Mouse (Mus musculus): ENCODE measurements around the gene Wwtr1.
A peak's percentile ranks its signal among the peaks of the same experiment; 100 is the strongest.

Gene Wwtr1

GRCm38 (mm10) chr3:57516146-57516545 is 59.6 kb downstream of the Wwtr1 start:
- no peak for DNase-seq (ENCODE audit: low read depth, low spot score)

DNA sequence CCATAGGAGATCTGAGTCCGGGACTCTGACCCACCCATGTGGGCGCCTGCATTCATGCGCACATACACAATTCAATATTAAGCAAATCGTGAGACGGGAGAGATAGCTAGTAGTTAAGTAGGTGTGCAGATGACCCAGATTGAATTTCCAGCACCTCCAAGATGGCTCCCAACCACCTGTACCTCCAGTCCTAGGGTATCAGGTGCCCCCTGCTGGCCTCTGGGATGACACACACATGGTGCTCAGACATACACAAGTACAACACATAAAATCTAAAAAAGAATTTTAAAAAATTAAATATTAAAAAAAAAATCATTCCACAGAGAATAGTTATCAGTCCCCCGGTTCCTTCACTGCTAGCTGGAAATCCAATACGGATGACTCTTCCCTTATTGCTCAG is 60.7 kb downstream of the Wwtr1 start:
- DNase-seq (ENCODE audit: low read depth, low spot score), result no peak

DNA sequence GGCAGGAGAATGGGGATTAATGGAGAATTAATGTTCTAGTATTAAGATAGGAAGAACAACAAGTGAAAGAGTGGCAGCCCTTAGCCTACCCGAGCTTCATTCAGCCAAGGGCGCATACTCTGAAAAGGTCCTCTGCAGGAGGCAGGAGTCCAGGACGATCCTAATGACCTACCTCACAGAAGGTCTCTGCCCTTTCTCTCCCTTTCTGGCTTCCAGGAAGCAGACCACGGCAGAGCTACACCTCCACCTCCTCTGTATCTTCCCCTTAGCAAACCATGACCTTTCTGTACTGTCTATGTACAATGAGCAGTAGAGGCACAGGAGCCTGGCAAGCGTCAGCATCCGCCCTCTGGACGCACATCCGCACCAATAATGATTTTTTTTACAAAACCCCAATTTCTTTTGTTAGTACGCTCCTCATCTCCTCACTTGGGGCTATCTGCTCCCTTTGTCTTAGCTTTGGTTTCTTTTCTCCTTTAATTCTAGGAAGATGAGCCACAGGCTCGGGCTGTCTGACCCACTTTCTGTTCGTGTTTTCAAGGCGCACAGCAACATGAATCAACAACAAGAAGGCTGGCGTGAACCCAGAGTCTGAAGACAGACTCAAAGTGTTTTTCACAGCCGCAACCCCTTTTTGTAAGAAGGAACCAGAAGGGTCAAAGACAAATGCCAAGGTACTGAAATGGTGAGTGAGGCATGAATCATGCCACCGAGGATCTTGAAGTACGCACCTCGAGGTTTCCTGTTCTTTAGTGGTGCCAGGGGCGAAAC is 63.7 kb downstream of the Wwtr1 start:
- DNase-seq (ENCODE audit: low read depth, low spot score), result no peak

DNA sequence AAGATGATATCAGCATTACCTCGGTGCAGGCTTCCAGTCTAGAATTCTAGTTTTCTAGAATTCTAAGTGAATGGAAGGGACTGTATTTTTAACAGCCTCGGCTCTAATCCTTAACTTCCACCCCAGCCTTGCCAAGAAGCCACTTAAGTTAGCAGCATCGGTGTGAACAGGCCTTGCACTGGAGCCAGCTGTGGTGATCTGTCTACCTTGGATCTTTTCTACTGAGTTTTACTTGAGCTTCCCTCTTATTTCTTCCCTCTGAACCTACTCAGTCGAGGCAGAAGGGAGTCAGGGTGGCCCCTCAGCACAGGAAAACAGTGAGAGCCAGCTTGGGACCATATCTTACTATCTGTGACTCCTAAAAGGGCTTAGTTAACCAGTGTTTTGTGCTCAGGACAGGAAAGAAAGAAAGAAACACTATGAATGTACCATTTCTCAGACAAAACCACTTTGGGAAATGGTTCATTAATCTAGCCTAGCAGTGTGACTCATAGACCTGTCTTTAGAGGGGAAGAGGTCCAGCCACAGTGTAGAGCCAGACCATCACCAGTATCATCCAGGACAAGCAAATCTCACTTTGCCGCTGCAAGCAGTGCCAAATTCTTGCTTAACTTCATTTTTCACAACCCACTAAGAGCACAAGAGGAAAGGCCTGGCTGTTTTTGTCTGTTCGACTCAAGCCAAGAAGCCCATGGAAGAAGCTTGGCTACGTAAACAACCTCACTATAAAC is 65.6 kb downstream of the Wwtr1 start:
- DNase-seq (ENCODE audit: low read depth, low spot score), result no peak

GRCm38 (mm10) chr3:57505991-57506390 is 69.7 kb downstream of the Wwtr1 start:
- DNase-seq (ENCODE audit: low read depth, low spot score), result no peak

GRCm38 (mm10) chr3:57504756-57505155 is 71.0 kb downstream of the Wwtr1 start:
- DNase-seq (ENCODE audit: low read depth, low spot score), result no peak

DNA sequence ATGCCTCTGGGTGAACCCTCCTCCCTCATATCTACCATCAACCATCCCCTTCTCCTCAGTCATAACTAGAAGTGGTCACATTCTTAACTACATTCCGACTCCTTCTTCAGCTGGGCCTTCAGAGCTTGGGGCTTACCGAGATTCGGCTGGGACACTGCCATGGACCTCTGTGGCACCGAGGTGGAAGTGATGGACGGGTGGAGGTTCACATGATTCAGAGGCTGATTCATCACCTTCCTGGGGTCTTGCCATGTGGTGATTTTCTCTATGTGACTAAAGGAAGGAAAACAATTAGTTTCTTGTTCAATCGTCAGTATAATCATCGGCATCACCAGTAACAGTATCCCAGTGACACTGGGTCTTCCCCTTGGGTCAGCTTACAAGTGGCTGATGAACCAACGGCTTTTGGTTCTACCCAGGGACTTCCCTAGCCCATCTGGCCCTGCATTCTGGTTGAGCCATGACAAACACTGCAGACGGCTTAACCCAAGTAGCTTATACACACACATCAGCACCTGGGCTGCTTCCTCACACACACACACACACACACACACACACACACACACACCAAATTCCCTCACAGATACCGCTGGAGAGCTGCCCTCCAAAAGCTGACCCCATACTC is 74.0 kb downstream of the Wwtr1 start:
- DNase-seq (ENCODE audit: low read depth, low spot score), result no peak

DNA sequence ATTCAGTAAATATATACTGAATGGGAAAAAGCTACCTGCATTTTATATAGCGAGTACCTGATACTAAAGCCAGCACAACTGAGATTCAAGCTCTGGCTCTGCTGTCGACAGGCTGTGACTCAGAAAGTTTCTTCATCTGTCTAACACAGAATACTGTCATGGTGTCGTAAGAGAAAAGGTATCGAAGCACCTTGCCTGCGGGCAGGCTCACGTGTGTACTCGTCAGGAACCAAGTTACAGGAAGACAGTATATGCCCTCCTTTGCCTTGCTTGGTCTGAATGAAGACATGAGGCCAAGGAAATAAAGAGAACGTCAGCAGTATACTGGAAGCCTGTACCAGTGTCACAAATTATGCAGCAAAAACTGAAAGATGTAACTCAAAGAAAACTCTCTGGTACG is 74.9 kb downstream of the Wwtr1 start:
- no peak for DNase-seq (ENCODE audit: low read depth, low spot score)

GRCm38 (mm10) chr3:57497791-57498190 is 77.9 kb downstream of the Wwtr1 start:
- no peak for DNase-seq (ENCODE audit: low read depth, low spot score)

- no peak for DNase-seq (ENCODE audit: low read depth, low spot score)
Observed at GRCm38 (mm10) chr3:57496428-57496827, 79.3 kb downstream of the Wwtr1 start.

DNA sequence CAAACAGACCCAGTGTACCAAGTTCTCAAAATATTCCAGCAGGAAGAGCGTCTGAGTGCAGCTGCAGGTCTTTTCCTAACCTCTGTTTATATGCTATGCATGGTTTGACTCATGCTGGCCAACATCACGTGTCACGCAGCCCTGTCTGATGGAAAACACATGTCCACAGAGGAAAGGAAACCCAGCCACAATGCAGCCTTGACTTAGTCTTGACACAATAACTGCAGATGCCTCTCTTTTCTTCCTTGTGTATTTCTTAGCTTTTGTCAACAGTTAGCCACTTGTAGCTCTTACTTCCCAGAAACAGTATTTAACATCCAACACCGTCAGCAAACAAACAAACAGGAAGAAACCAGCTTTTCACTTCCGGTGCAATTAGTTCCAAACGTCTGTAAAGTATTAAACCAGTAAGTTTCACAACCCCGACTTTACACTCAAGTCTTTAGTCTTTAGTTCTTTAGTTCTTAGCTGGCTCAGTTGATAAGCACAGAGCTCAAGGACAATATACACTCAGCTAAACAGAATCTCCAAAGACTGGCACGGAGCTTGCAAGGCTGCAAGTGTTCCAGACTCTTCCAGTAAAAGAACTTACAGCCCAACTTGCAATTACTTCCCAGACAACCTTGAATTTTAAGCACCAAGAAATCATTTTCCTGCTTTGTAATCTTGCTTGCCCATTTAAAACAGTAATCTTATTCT is 88.1 kb downstream of the Wwtr1 start:
- DNase-seq (ENCODE audit: low read depth, low spot score), result peak; percentile 88

DNA sequence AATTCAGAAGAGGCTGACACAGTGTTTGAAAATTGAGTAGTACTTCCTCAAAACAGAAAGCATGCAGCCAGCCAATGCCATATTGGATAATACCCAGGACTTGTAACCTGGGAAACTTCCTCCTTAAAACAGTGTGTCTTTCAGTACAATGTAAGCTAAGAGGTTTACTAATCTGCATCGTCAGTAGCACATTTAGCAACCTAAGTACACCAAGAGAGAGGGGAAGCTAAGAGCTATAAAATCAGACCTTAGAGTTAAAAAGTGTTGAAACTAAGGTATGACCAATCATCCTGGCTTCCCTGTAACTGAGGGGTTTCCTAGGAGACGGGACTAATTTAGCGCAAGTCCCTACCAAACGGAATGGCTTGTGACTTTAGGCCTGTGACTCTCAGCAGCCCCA is 89.6 kb downstream of the Wwtr1 start:
- peak; percentile 37 for DNase-seq (ENCODE audit: low read depth, low spot score)

- no peak for DNase-seq (ENCODE audit: low read depth, low spot score)
Observed at GRCm38 (mm10) chr3:57481981-57482380, 93.7 kb downstream of the Wwtr1 start.

DNA sequence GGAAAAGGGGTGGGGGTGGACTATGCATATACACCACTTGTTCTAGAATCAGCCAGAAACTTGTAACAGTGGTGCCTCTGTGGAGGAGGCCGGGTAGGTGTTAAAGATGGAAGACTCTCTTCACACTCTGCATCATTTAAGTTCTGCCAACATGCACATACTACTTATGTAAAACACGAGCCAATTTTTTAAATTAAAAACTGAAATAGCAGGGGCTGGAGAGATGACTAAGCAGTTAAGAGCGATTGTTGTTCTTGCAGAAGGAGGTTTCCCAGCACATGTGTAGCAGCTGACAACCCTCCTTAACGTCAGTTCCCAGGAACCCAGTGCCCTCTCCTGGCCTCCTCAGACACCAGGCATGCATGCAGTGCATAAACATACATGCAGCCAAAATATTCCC is 95.1 kb downstream of the Wwtr1 start:
- DNase-seq (ENCODE audit: low read depth, low spot score), result no peak

GRCm38 (mm10) chr3:57474421-57474820 is 101.3 kb downstream of the Wwtr1 start:
- DNase-seq (ENCODE audit: low read depth, low spot score), result no peak

- peak; percentile 70 for DNase-seq (ENCODE audit: low read depth, low spot score)
Observed at GRCm38 (mm10) chr3:57472407-57472806, 103.3 kb downstream of the Wwtr1 start.

GRCm38 (mm10) chr3:57470981-57471601 is 104.6 kb downstream of the Wwtr1 start:
- no peak for DNase-seq (ENCODE audit: low read depth, low spot score)

DNA sequence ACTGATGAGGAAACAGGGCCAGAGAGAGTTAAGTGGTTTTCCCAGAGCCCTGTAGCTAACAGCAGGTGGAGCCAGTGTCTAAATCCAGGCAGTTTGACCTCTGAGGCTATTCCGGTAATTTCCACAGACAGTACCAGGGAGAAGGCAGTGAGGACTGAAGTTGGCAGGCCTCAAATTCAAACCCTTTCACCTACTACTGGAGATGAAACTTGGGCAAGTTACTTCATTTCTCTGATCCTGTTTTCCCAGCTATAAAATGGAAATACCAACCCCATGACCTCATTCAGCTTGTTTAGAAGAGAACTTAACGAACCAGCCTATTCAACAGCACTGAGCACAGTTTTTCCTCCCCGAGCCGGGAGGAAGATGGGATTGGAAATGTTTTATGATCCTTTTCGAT is 105.4 kb downstream of the Wwtr1 start:
- DNase-seq (ENCODE audit: low read depth, low spot score), result peak; percentile 63

DNA sequence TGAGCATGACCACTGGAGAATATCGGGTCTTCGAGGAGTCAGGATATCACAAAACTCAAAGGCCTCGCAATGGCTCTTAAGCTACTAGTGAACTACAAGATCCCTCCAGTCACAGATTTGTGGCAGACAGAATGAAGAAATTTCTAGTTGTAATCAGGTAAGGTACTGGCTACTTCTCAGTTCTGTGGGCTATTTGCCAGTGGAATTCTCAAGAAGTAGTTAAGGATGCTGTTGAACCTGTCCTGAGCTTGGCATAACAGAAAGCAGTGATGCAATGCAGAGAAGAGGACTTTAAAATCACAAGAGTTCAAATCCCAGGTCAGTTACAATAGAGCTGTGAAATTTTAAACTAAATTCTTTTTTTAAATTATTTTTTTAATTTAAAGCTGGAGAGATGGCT is 106.4 kb downstream of the Wwtr1 start:
- DNase-seq (ENCODE audit: low read depth, low spot score), result no peak

DNA sequence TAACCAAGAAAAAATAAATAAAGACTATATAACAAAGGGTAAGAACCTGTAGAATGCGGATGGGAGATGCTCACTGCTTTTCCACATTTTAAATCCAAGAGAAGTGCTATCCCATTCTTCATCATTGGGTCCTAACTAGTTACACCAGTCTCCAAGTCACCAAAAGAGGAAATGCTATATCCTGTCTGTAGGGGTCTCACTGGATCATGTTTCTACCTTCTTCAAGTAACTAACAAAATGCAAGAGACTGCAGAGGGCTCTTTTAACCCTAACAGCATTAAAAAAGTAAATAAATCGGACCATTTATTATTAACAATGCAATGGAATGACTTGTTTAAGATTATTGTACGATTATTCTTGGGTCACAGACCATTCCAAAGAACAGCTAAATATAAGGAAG is 109.4 kb downstream of the Wwtr1 start:
- peak; percentile 17 for DNase-seq (ENCODE audit: low read depth, low spot score)

DNA sequence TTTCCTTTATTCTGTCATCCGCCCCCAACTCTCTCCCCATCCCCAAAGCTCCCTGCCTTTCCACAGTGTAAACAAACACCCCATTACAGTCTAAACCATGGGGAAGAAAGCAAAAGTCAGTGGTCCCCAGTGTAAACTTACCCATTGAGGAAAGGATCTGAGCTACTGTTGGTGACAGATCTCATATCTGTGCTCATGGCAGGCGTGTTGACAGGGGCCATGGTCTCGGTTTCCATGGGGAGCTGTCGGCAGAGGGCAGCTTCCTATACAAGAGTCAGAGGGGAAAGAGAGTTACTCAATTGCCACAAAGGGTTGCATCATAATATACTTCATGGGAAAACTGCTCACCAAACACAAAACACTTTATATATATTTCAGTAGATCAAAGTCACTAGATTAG is 112.4 kb downstream of the Wwtr1 start:
- no peak for DNase-seq (ENCODE audit: low read depth, low spot score)

DNA sequence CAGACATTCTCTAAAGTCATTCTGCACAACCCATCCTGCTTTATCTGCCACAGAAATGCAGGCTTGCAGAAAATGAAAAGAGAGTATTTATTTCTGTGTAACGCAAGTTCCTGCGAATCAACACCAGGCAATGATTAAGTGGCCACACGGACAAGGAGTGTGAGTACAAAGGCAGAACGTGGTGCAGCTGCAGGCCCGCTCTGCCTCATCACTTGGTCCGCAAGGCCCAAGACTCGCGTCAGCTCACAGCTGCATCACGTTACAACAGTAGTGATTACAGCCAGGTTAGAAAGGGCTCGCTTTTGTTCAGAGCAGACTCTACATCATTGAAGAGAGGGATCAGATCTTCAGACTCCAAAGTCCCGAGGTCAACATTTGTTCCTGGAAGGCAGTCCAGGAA is 117.1 kb downstream of the Wwtr1 start:
- peak; percentile 68 for DNase-seq (ENCODE audit: low read depth, low spot score)

Measured in forelimb bud, embryonic 11.5 days (tissue).